Mouse (Mus musculus) naive thymus-derived CD4-positive, alpha-beta T cell, adult 5 months (primary cell): ENCODE measurements around the gene F830045P16Rik. TPM values are rescaled to one million over a fixed set of nuclear protein-coding genes. Genes with fewer than 3 reads are reported as not detected.

Experiments used
- polyA plus RNA-seq: library from polyadenylated mRNA; unstranded; fragments of 100-300 nt; shearing (Covaris generic); gene quantifications from one replicate; pipeline ENCODE4 v1.2.1, GENCODE M21; 2017

The F830045P16Rik gene
- not detected for polyA plus RNA-seq

DNA sequence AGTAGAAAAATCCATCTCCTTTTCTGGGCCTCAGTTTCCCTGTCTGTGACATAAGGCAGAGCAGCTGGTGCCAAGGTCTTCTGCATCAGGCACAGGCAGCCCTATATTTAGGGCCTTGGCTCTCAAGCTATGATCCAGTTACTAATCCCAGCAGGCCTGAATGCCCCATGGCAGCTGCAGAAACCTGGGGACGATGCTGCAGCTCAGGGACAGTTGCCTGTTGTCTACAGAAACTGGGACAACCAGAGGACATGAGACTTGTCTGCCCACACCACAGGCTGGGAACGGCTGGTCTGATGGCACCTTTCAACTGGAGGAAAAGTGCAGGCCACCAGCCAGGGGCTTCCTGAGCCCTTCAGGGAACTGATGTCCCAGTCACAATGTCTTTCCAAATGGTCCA is at the start of gene F830045P16Rik:
F830045P16Rik (minus strand) TSS at position 226 of the 400 bp plus-strand sequence.

Other genes with a start within 250 kb of the F830045P16Rik start
- gene Ckap2l, start 239.4 kb downstream of the F830045P16Rik start, polyA plus RNA-seq, result 0.44 TPM
- gene Il1a, start 226.6 kb downstream of the F830045P16Rik start, polyA plus RNA-seq, result not detected
- not detected for gene Il1b, start 165.5 kb downstream of the F830045P16Rik start, polyA plus RNA-seq
- gene Sirpa, start 56.2 kb upstream of the F830045P16Rik start, polyA plus RNA-seq, result not detected
- not detected for gene Pdyn, start 163.2 kb upstream of the F830045P16Rik start, polyA plus RNA-seq